Mouse (Mus musculus): ENCODE data around the gene Jup.

DNA sequence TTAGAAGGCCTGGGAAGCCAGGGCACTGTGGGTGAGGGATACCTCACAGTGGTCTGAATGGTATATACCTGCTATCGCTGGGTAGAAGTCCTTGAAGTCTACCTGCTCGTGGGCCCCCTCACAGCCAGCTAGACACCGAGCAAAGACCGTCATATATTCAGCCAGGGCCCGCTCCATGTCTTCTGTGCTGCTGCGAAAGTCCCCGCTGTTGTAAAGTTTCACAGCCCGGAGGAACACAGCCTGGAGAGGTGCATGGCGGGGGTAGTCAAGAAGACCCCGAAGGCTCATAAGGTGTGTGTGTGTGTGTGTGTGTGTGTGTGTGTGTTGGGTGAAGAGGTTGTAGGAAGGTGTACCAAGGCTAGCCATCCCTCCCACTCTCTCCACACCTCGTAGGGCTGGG is 16.0 kb upstream of the Jup start:
- no peak for TF ChIP-seq GATA1 (IDR thresholded peaks at IDR 0.05; ENCODE audit: borderline replicate concordance, low read length)
- TF ChIP-seq FLI1 (IDR thresholded peaks at IDR 0.05; ENCODE audit: low read length), result no peak
